Mouse (Mus musculus) midbrain, embryonic 15.5 days (tissue): Measurements from ENCODE around the gene Ppox. TPM values are rescaled to one million over a fixed set of nuclear protein-coding genes. Genes with fewer than 3 reads are reported as not detected.
A peak's percentile ranks its signal among the peaks of the same experiment; 100 is the strongest.
"Not testable (repeated sequence)": the region's sequence is repeated elsewhere in the genome, so short reads cannot be mapped to it uniquely, and the experiment has no call there.

Experiments
- ATAC-seq: fragments of 200-750 bp; cut with Nextera tagmentation; replicated peaks from 2 replicates; pipeline ENCODE4 v1.8.0; 2017; ENCODE audit warnings: moderate TSS enrichment
- H3K27ac ChIP-seq: fragments of 300-500 bp; sonication (generic); 2 replicates; pipeline ENCODE4 v1.5.1; 2015; ENCODE audit warnings: mild to moderate bottlenecking, inconsistent platforms
- H3K27me3 ChIP-seq: fragments of 300-500 bp; sonication (generic); replicated peaks from 2 replicates; pipeline ENCODE4 v1.6.1; 2015; ENCODE audit warnings: inconsistent platforms
- H3K36me3 ChIP-seq: fragments of 300-500 bp; sonication (generic); replicated peaks from 2 replicates; pipeline ENCODE4 v1.6.1; 2015; ENCODE audit warnings: inconsistent platforms
- H3K4me1 ChIP-seq: fragments of 300-500 bp; sonication (generic); 2 replicates; pipeline ENCODE4 v1.6.1; 2015; ENCODE audit warnings: inconsistent platforms
- H3K4me2 ChIP-seq: fragments of 300-500 bp; sonication (generic); 2 replicates; pipeline ENCODE4 v1.6.1; 2015; ENCODE audit warnings: inconsistent platforms, mild to moderate bottlenecking, moderate library complexity
- H3K4me3 ChIP-seq: fragments of 300-500 bp; sonication (generic); 2 replicates; pipeline ENCODE4 v1.5.1; 2015; ENCODE audit warnings: mild to moderate bottlenecking, inconsistent platforms
- H3K9ac ChIP-seq: fragments of 300-500 bp; sonication (generic); 2 replicates; pipeline ENCODE4 v1.6.1; 2015; ENCODE audit warnings: mild to moderate bottlenecking, inconsistent platforms
- H3K9me3 ChIP-seq: fragments of 300-500 bp; sonication (generic); 2 replicates; pipeline ENCODE4 v1.6.1; 2016; ENCODE audit warnings: inconsistent platforms
- WGBS: fragments of 180-500 bp; shearing (Covaris S2); methylation state at CpG from one replicate; pipeline ENCODE4 v1.1.7; 2015; ENCODE audit warnings: mixed read lengths; 5-methylcytosine and 5-hydroxymethylcytosine counted together
- polyA plus RNA-seq: library from polyadenylated mRNA; unstranded; fragments of >200 nt; fragmentation: Nextera tagmentation; extraction: Ambion mirVana; gene quantifications from 2 replicates; pipeline ENCODE4 v1.2.1, GENCODE M21; 2015

Ppox gene
- 48.7 and 56.2 TPM in 2 replicates for polyA plus RNA-seq

GRCm38 (mm10) chr1:171280916-171281527 is at the start of gene Ppox:
Gene Ppox, minus strand, starts transcription at chr1:171281186.
- WGBS = under 1% methylated on average over 26 of the region's 26 CpGs
- peak within 1 kb of the TSS; percentile 79 for H3K4me2 ChIP-seq
- peak; percentile 97 for ATAC-seq
- H3K4me1 ChIP-seq = peaks cover 31% of the 10 kb centered on the region
- H3K9me3 ChIP-seq = no peaks in the 10 kb centered on the region
- peak within 1 kb of the TSS; percentile 63 for H3K9ac ChIP-seq
- H3K27ac ChIP-seq = peak within 1 kb of the TSS; percentile 75
- H3K27me3 ChIP-seq = no peaks in the 10 kb centered on the region
- H3K4me3 ChIP-seq = peak within 1 kb of the TSS; percentile 69
- peaks cover 39% of the 10 kb centered on the region for H3K36me3 ChIP-seq

- Histone ChIP-seq H3K27ac (peak overlapping the region; percentile 99), H3K36me3 (no peaks in the 10 kb centered on the region), H3K9ac (peak overlapping the region; percentile 95), H3K4me3 (peak overlapping the region; percentile 93), H3K9me3 (no peaks in the 10 kb centered on the region), H3K27me3 (no peaks in the 10 kb centered on the region), H3K4me1 (peaks cover 57% of the 10 kb centered on the region), H3K4me2 (peak overlapping the region; percentile 64)
- WGBS = under 1% methylated on average over 4 of the region's 4 CpGs
- no peak for ATAC-seq
Observed at GRCm38 (mm10) chr1:171330216-171330560, 49.2 kb upstream of the Ppox start.

GRCm38 (mm10) chr1:171329433-171330215 is 48.6 kb upstream of the Ppox start:
- no peaks in the 10 kb centered on the region for H3K9me3 ChIP-seq
- peak; percentile 86 for ATAC-seq
- H3K4me2 ChIP-seq = peak overlapping the region; percentile 64
- peak overlapping the region; percentile 99 for H3K27ac ChIP-seq
- no peaks in the 10 kb centered on the region for H3K36me3 ChIP-seq
- no peaks in the 10 kb centered on the region for H3K27me3 ChIP-seq
- peak overlapping the region; percentile 93 for H3K4me3 ChIP-seq
- H3K9ac ChIP-seq = peak overlapping the region; percentile 95
- 1% methylated on average over 59 of the region's 61 CpGs for WGBS
- H3K4me1 ChIP-seq = peaks cover 57% of the 10 kb centered on the region

GRCm38 (mm10) chr1:171328839-171329432 is 48.0 kb upstream of the Ppox start, which contains the start of gene Dedd:
Gene Dedd, plus strand, starts transcription at chr1:171329145.
- Histone ChIP-seq H3K27me3 (no peaks in the 10 kb centered on the region), H3K9ac (peak within 1 kb of the TSS; percentile 95), H3K4me3 (peak within 1 kb of the TSS; percentile 93), H3K4me2 (peak within 1 kb of the TSS; percentile 64), H3K36me3 (no peaks in the 10 kb centered on the region), H3K27ac (peak within 1 kb of the TSS; percentile 99), H3K4me1 (peaks cover 57% of the 10 kb centered on the region), H3K9me3 (no peaks in the 10 kb centered on the region)
- WGBS = 1% methylated on average over 43 of the region's 48 CpGs
- peak; percentile 97 for ATAC-seq

GRCm38 (mm10) chr1:171328244-171328643 is 47.3 kb upstream of the Ppox start:
- Histone ChIP-seq H3K9ac (peak overlapping the region; percentile 95), H3K4me2 (peak overlapping the region; percentile 64), H3K27me3 (no peaks in the 10 kb centered on the region), H3K4me1 (peaks cover 53% of the 10 kb centered on the region), H3K36me3 (no peaks in the 10 kb centered on the region), H3K9me3 (no peaks in the 10 kb centered on the region), H3K27ac (peak overlapping the region; percentile 99), H3K4me3 (peak overlapping the region; percentile 93)
- ATAC-seq = no peak; the same call in 1 of the 2 replicates
- WGBS = 37% methylated on average over 9 of the region's 9 CpGs

- not testable (repeated sequence) for H3K27me3 ChIP-seq, ATAC-seq, H3K9ac ChIP-seq, H3K36me3 ChIP-seq, H3K9me3 ChIP-seq, H3K4me2 ChIP-seq, H3K27ac ChIP-seq, H3K4me3 ChIP-seq
- peaks cover 42% of the 10 kb centered on the region for H3K4me1 ChIP-seq
- WGBS = 95% methylated on average over 4 of the region's 4 CpGs
Observed at GRCm38 (mm10) chr1:171326588-171326987, 45.6 kb upstream of the Ppox start.

GRCm38 (mm10) chr1:171325571-171325970 is 44.6 kb upstream of the Ppox start:
- WGBS = 85% methylated on average over 2 of the region's 2 CpGs
- H3K4me2 ChIP-seq = no peak overlapping the region
- H3K36me3 ChIP-seq = no peaks in the 10 kb centered on the region
- no peaks in the 10 kb centered on the region for H3K9me3 ChIP-seq
- H3K27me3 ChIP-seq = no peaks in the 10 kb centered on the region
- no peak for ATAC-seq
- no peak overlapping the region for H3K27ac ChIP-seq
- peaks cover 33% of the 10 kb centered on the region for H3K4me1 ChIP-seq
- no peak overlapping the region for H3K4me3 ChIP-seq
- H3K9ac ChIP-seq = no peak overlapping the region

- H3K27me3 ChIP-seq = no peaks in the 10 kb centered on the region
- no peak overlapping the region for H3K27ac ChIP-seq
- no peak overlapping the region for H3K4me2 ChIP-seq
- no peaks in the 10 kb centered on the region for H3K9me3 ChIP-seq
- peaks cover 13% of the 10 kb centered on the region for H3K4me1 ChIP-seq
- H3K9ac ChIP-seq = no peak overlapping the region
- 88% methylated on average over 1 of the region's 1 CpGs for WGBS
- ATAC-seq = peak; percentile 45
- H3K4me3 ChIP-seq = no peak overlapping the region
- H3K36me3 ChIP-seq = no peaks in the 10 kb centered on the region
Observed at GRCm38 (mm10) chr1:171322012-171322411, 41.0 kb upstream of the Ppox start.

GRCm38 (mm10) chr1:171321415-171321814 is 40.4 kb upstream of the Ppox start:
- no peak overlapping the region for H3K4me3 ChIP-seq
- ATAC-seq = no peak

GRCm38 (mm10) chr1:171320151-171320550 is 39.2 kb upstream of the Ppox start:
- Histone ChIP-seq H3K9ac (no peak overlapping the region), H3K4me2 (no peak overlapping the region), H3K27ac (no peak overlapping the region), H3K4me3 (no peak overlapping the region), H3K36me3 (no peaks in the 10 kb centered on the region), H3K9me3 (no peaks in the 10 kb centered on the region), H3K4me1 (no peaks in the 10 kb centered on the region), H3K27me3 (no peaks in the 10 kb centered on the region)
- WGBS = 18% methylated on average over 5 of the region's 5 CpGs
- no peak for ATAC-seq

More at GRCm38 (mm10) chr1:171321415-171321814, 40.4 kb upstream of the Ppox start:
- Histone ChIP-seq H3K36me3 (no peaks in the 10 kb centered on the region), H3K9me3 (no peaks in the 10 kb centered on the region), H3K4me2 (no peak overlapping the region), H3K9ac (no peak overlapping the region), H3K27ac (no peak overlapping the region), H3K27me3 (no peaks in the 10 kb centered on the region), H3K4me1 (peaks cover 9% of the 10 kb centered on the region)

- H3K27me3 ChIP-seq = no peaks in the 10 kb centered on the region
- no peaks in the 10 kb centered on the region for H3K9me3 ChIP-seq
- H3K4me1 ChIP-seq = no peaks in the 10 kb centered on the region
- no peak overlapping the region for H3K27ac ChIP-seq
- no peaks in the 10 kb centered on the region for H3K36me3 ChIP-seq
- no peak overlapping the region for H3K9ac ChIP-seq
- 14% methylated on average over 7 of the region's 7 CpGs for WGBS
- no peak overlapping the region for H3K4me2 ChIP-seq
- no peak for ATAC-seq
- H3K4me3 ChIP-seq = no peak overlapping the region
Observed at GRCm38 (mm10) chr1:171319748-171320147, 38.8 kb upstream of the Ppox start.

GRCm38 (mm10) chr1:171309321-171309720 is 28.3 kb upstream of the Ppox start:
- 69% methylated on average over 2 of the region's 2 CpGs for WGBS
- Histone ChIP-seq H3K36me3 (no peaks in the 10 kb centered on the region), H3K27me3 (no peaks in the 10 kb centered on the region), H3K9ac (no peak overlapping the region), H3K4me2 (no peak overlapping the region), H3K9me3 (no peaks in the 10 kb centered on the region), H3K27ac (no peak overlapping the region), H3K4me3 (no peak overlapping the region), H3K4me1 (no peaks in the 10 kb centered on the region)
- ATAC-seq = no peak
